Mouse (Mus musculus) Patski (cell line): ENCODE data around the gene Slc4a4. TPM values are rescaled to one million over a fixed set of nuclear protein-coding genes. Genes with fewer than 3 reads are reported as not detected.
A peak's percentile ranks its signal among the peaks of the same experiment; 100 is the strongest.

ENCODE experiments used
- ATAC-seq: fragments of 100-300 bp; one replicate; pipeline ENCODE4 v1.8.0; 2021
- CTCF ChIA-PET: fragments of 350-600 bp; sonication (Branson Sonifier 250); formaldehyde crosslinking; loops from one replicate; lab custom pipeline; 2022; ENCODE audit warnings: inconsistent platforms; lab: Charles Lee
- POLR2A ChIA-PET: fragments of 350-600 bp; sonication (Branson Sonifier 250); formaldehyde crosslinking; loops from one replicate; lab custom pipeline; 2022; ENCODE audit warnings: antibody characterized with exemption, inconsistent platforms; lab: Charles Lee
- DNase-seq: peaks from one replicate; pipeline ENCODE4 v3.0.0-alpha.2; 2011; ENCODE audit warnings: low read depth, low spot score
- H3K27me3 ChIP-seq: fragments of 371-371 bp; one replicate; pipeline ENCODE4 v1.5.1; 2021
- CTCF ChIP-seq: fragments of 100-300 bp; IDR thresholded peaks from one replicate; pipeline ENCODE4 v1.5.1; 2021
- in situ Hi-C: fragments of 300-500 bp; cut with MboI; formaldehyde crosslinking; loops from 3 replicates; pipeline ENCODE4 v1.11.1; 2018; ENCODE audit warnings: low pct_unique_long_range_greater_than_20kb, mixed read lengths
- polyA plus RNA-seq: library from polyadenylated mRNA; unstranded; gene quantifications from one replicate; pipeline ENCODE4 v1.2.3, GENCODE M21; 2021

Gene Slc4a4
- polyA plus RNA-seq, 1 experiment from 2014 or later = 6.8 TPM

GRCm38 (mm10) chr5:89149436-89150040 lies 262.9 kb downstream of the Slc4a4 start:
- in situ Hi-C loops = no loop called here
- ChIA-PET CTCF (interaction anchor here (0.9 kb wide), 1 partner anchor 20 kb away, joined by 3 read pairs; no protein-coding TSS in a partner anchor), POLR2A (no interaction called here)
- H3K27me3 ChIP-seq = no peaks in the 10 kb centered on the region
- no peak for TF ChIP-seq CTCF
- DNase-seq (no peak), ATAC-seq (no peak)

DNA sequence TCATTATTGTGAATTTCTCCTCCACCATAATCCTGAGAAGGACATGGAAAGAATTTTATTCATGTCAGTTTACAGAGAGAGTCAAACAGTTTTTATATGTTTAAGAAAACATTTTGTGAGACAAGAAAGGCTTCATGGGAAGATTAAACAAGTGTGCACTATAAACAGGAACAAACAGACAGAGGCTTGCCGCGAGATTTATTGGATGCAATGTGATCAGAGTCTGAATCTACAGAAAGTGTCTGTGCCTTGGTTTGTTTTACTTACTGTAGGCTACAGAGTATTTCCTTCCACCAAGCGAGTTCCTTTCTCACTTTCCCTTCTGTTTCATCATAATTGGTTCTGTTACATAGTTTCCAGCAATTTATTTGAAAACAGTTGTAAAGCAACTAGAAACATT lies 264.5 kb downstream of the Slc4a4 start:
- TF ChIP-seq CTCF = no peak
- POLR2A ChIA-PET = no interaction called here
- DNase-seq (no peak), ATAC-seq (no peak)
- no peaks in the 10 kb centered on the region for H3K27me3 ChIP-seq
- in situ Hi-C loops = no loop called here
- CTCF ChIA-PET = interaction anchor here (1.2 to 1.4 kb wide), 2 partner anchors 10 to 21 kb away, joined by 3 read pairs; no protein-coding TSS in a partner anchor

DNA sequence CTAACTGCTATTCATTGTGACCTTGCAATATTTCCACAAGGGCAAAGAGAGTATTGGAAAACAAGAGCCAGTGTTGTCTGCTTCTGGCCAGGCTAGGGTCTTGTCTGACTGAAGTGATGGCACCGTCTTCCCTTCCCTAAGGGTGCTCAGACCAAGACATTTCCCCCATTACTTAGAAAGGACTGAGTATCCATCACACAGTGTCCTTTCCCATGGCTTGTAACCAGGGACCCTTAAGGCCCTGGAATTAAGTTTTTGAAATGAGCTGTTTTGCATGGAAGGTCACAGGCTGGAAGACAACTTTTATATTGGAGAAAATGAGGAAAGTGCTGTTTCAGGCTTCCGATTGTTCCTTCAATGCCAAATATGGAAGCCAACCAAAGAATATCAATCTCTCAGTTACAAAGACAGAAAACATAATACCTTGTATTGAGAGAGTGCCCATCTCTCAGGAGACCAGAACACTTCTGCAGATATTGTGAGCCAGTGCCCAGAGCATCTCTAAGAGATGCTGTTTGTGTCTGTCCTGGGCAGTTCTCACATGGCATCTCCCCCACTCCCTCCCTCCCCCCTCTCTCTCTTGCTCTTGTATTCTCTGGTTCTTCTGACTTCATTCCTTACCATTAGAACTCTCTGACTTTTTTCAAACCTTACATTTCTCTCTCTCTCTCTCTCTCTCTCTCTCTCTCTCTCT lies 284.6 kb downstream of the Slc4a4 start:
- H3K27me3 ChIP-seq = no peaks in the 10 kb centered on the region
- ATAC-seq (no peak), DNase-seq (no peak)
- CTCF ChIA-PET = interaction anchor here (1.1 to 1.7 kb wide), 2 partner anchors 10 to 27 kb away, joined by 3 to 5 read pairs; no protein-coding TSS in a partner anchor
- POLR2A ChIA-PET = no interaction called here
- in situ Hi-C loops = no loop called here
- no peak for TF ChIP-seq CTCF

GRCm38 (mm10) chr5:89190063-89190462 lies 303.4 kb downstream of the Slc4a4 start:
- ATAC-seq (no peak), DNase-seq (no peak)
- no peak for TF ChIP-seq CTCF
- no peaks in the 10 kb centered on the region for H3K27me3 ChIP-seq
- in situ Hi-C loops = no loop called here
- CTCF ChIA-PET = interaction anchor here (1.3 kb wide), 1 partner anchor 85 kb away, joined by 3 read pairs; no protein-coding TSS in a partner anchor
- POLR2A ChIA-PET = no interaction called here

GRCm38 (mm10) chr5:89194654-89195053 lies 308.0 kb downstream of the Slc4a4 start:
- in situ Hi-C loops = no loop called here
- no peak for DNase-seq
- H3K27me3 ChIP-seq = no peaks in the 10 kb centered on the region
- no peak for ATAC-seq
- ChIA-PET CTCF (no interaction called here), POLR2A (no interaction called here)
- TF ChIP-seq CTCF = no peak

DNA sequence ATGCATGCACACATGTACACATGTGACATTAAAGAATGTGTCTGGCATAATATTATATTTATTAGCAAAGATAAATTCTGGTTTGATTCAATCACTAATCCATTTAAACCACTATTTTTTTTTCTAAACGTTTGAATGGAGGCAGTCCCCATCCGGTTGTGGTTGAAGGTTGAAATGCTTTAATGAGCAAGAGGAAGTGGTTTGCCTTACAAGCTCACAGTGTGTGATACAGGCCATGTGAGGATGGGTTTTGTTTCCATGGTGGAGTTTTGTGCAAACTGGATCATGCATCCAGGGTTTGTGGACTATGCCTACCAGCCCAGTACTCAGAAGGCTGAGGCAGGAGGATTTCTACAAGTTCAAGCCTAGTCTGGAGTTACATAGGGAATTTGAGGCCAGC lies 311.9 kb downstream of the Slc4a4 start:
- no peak for TF ChIP-seq CTCF
- ChIA-PET CTCF (no interaction called here), POLR2A (interaction anchor here (1.0 kb wide), 1 partner anchor 171 kb away, joined by 3 read pairs; no protein-coding TSS in a partner anchor)
- ATAC-seq (no peak), DNase-seq (no peak)
- no peaks in the 10 kb centered on the region for H3K27me3 ChIP-seq
- in situ Hi-C loops = no loop called here

DNA sequence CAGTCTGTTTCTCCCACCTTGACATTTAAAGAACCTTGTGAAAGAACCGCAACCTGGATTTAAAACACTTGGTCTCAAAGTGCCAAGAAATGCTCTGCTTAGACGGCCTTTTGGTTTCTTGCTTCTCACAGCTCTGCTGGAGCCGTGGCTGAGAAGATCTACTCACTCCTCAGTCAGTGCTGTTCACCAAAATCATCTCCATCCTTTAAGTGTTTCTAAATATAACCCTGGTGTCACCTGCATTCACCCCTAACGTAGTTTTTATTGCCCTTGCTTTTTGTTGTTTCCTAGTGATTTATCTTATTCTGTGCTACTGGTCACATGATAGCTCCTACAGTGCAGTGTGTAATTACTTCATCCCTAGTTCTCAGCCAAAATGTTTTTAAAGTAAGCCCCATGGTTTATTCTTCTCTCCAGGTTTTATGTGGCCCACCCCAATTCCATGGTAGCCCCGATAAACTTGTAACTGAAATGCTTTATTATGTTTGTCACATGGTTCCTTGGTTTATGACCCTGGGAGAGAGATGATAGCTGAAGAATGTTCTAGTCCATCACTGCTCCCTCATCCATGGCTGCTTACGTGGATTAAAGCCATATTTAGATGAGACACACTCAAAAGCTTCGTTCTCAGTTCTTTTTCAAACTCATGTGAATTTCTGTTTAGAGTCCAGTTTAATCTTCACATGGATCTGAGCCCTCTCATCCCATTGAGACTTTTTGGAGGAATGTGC lies 323.5 kb downstream of the Slc4a4 start:
- CTCF ChIA-PET = interaction anchor here (1.3 to 2.0 kb wide), 3 partner anchors 10 to 282 kb away, joined by 3 to 4 read pairs (median 3); no protein-coding TSS in a partner anchor
- in situ Hi-C loops = no loop called here
- peak; percentile 83 for ATAC-seq
- H3K27me3 ChIP-seq = no peaks in the 10 kb centered on the region
- POLR2A ChIA-PET = no interaction called here
- DNase-seq = peak; percentile 74
- TF ChIP-seq CTCF = no peak

GRCm38 (mm10) chr5:89211057-89211456 lies 324.4 kb downstream of the Slc4a4 start:
- ChIA-PET POLR2A (no interaction called here), CTCF (interaction anchor here (1.1 to 2.0 kb wide), 4 partner anchors 9 to 283 kb away, joined by 3 to 4 read pairs (median 3); no protein-coding TSS in a partner anchor)
- TF ChIP-seq CTCF = no peak
- no peaks in the 10 kb centered on the region for H3K27me3 ChIP-seq
- no peak for DNase-seq
- no peak for ATAC-seq
- in situ Hi-C loops = no loop called here

DNA sequence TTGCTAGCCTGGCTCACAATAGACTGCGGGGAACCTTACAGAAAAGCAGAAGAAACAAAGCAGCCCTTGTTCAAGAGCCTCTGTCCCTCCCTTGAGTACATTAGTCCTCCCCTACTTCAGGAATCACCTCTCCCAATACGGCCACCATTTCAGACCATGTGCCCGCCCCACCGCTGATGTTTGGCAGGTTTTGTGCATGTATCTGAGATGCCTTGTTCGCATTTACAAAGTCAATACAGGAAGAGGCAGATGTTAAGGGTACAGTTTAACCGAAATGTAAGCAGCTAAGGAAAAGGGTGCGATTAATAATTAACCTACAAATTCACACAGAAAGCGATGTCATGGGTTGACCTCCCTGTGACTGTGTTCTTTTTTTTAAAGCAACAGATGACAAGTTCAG lies 331.6 kb downstream of the Slc4a4 start:
- no peak for TF ChIP-seq CTCF
- CTCF ChIA-PET = interaction anchor here (1.9 kb wide), 1 partner anchor 290 kb away, joined by 5 read pairs; no protein-coding TSS in a partner anchor
- ATAC-seq (peak; percentile 35), DNase-seq (no peak)
- no peaks in the 10 kb centered on the region for H3K27me3 ChIP-seq
- POLR2A ChIA-PET = no interaction called here
- in situ Hi-C loops = no loop called here

GRCm38 (mm10) chr5:89218709-89219108 lies 332.1 kb downstream of the Slc4a4 start:
- H3K27me3 ChIP-seq = no peaks in the 10 kb centered on the region
- DNase-seq (no peak), ATAC-seq (peak; percentile 26)
- in situ Hi-C loops = no loop called here
- TF ChIP-seq CTCF = no peak
- POLR2A ChIA-PET = no interaction called here
- CTCF ChIA-PET = interaction anchor here (1.9 kb wide), 1 partner anchor 290 kb away, joined by 5 read pairs; no protein-coding TSS in a partner anchor
